Comparison of ENCODE assay signal across 17 mouse cellular contexts in genomic region chr15:85359483-85359882, GRCm38 (mm10). TPM values are rescaled to one million over a fixed set of nuclear protein-coding genes. Genes with fewer than 3 reads are reported as not detected.
DNase-seq lines count a peak whose midpoint lies in the region; ATAC-seq and TF ChIP-seq lines count a peak whose summit lies in the region.
"Had no signal": no experiment of that assay in that cellular context is flagged by ENCODE, and none has a peak within 500 bp of the region (broad histone marks: within the 10 kb centered on the region; RNA-seq: fewer than 3 reads in every experiment).

No protein-coding gene starts in this region.

- no peak overlapping the region for H3K4me2 ChIP-seq in limb, embryonic 14.5 days (replicated peaks; ENCODE audit: low read depth, low read length, severe bottlenecking)
- no peak overlapping the region for H3K4me2 ChIP-seq in lung, postnatal 0 days (replicated peaks; ENCODE audit: low read depth, low read length)
- no peak overlapping the region for H3K4me2 ChIP-seq in limb, embryonic 15.5 days
- H3K4me2 ChIP-seq: embryonic facial prominence, embryonic 15.5 days; forebrain, embryonic 12.5 days; heart, embryonic 11.5 days; hindbrain, embryonic 15.5 days had no signal

- H3K27me3 ChIP-seq in limb, embryonic 14.5 days (ENCODE audit: control insufficient read depth, insufficient read depth, low read length) = no peaks in the 10 kb centered on the region
- H3K27me3 ChIP-seq in limb, embryonic 10.5 days (ENCODE audit: low read depth, poor library complexity, severe bottlenecking) = no peaks in the 10 kb centered on the region
- H3K27me3 ChIP-seq in lung, postnatal 0 days (replicated peaks; ENCODE audit: insufficient read depth, low read length) = no peaks in the 10 kb centered on the region
- no peaks in the 10 kb centered on the region for H3K27me3 ChIP-seq in limb, embryonic 15.5 days
- H3K27me3 ChIP-seq in hindbrain, embryonic 10.5 days (ENCODE audit: insufficient read depth, poor library complexity, severe bottlenecking) = no peaks in the 10 kb centered on the region
- H3K27me3 ChIP-seq: embryonic facial prominence, embryonic 15.5 days; forebrain, embryonic 12.5 days; hindbrain, embryonic 15.5 days had no signal

- TF ChIP-seq CTCF in lung, postnatal 0 days (IDR thresholded peaks at IDR 0.05) = no peak

- H3K27ac ChIP-seq in limb, embryonic 14.5 days (replicated peaks; ENCODE audit: low read depth, low read length) = no peak overlapping the region
- H3K27ac ChIP-seq in limb, embryonic 10.5 days = no peak overlapping the region
- peak overlapping the region; percentile 64 for H3K27ac ChIP-seq in lung, postnatal 0 days (ENCODE audit: low read length)
- H3K27ac ChIP-seq in limb, embryonic 15.5 days = 0 out of 2 replicates have a peak overlapping the region, but pooled peaks have one; percentile 28
- no peak overlapping the region for H3K27ac ChIP-seq in hindbrain, embryonic 10.5 days
- H3K27ac ChIP-seq: embryonic facial prominence, embryonic 15.5 days; forebrain, embryonic 12.5 days; hindbrain, embryonic 15.5 days had no signal

- no peaks in the 10 kb centered on the region for H3K9me3 ChIP-seq in limb, embryonic 14.5 days (ENCODE audit: control insufficient read depth, low read length)
- no peaks in the 10 kb centered on the region for H3K9me3 ChIP-seq in limb, embryonic 10.5 days (replicated peaks)
- H3K9me3 ChIP-seq in lung, postnatal 0 days (ENCODE audit: low read length) = no peaks in the 10 kb centered on the region
- H3K9me3 ChIP-seq in limb, embryonic 15.5 days = no peaks in the 10 kb centered on the region
- H3K9me3 ChIP-seq in hindbrain, embryonic 10.5 days = peaks cover 5% of the 10 kb centered on the region; the same call in 1 of the 2 replicates
- H3K9me3 ChIP-seq: embryonic facial prominence, embryonic 15.5 days; forebrain, embryonic 12.5 days; hindbrain, embryonic 15.5 days had no signal

- no peak for ATAC-seq in limb, embryonic 14.5 days (ENCODE audit: low FRiP score, low read depth)
- ATAC-seq in lung, postnatal 0 days = peak; percentile 78
- no peak for ATAC-seq in limb, embryonic 15.5 days (ENCODE audit: insufficient number of reproducible peaks, low FRiP score, low TSS enrichment, low read depth)
- ATAC-seq: forebrain, embryonic 16.5 days had no signal

- H3K4me3 ChIP-seq in limb, embryonic 14.5 days (replicated peaks; ENCODE audit: low read length) = no peak overlapping the region
- no peak overlapping the region for H3K4me3 ChIP-seq in limb, embryonic 10.5 days
- no peak overlapping the region for H3K4me3 ChIP-seq in lung, postnatal 0 days (ENCODE audit: low read depth, low read length)
- no peak overlapping the region for H3K4me3 ChIP-seq in limb, embryonic 15.5 days
- H3K4me3 ChIP-seq in hindbrain, embryonic 10.5 days = no peak overlapping the region
- H3K4me3 ChIP-seq: embryonic facial prominence, embryonic 15.5 days; forebrain, embryonic 12.5 days; hindbrain, embryonic 15.5 days had no signal

- H3K9ac ChIP-seq in limb, embryonic 14.5 days (ENCODE audit: low read depth, low read length, severe bottlenecking) = no peak overlapping the region
- H3K9ac ChIP-seq in lung, postnatal 0 days (replicated peaks; ENCODE audit: low read depth) = no peak overlapping the region
- no peak overlapping the region for H3K9ac ChIP-seq in limb, embryonic 15.5 days
- H3K9ac ChIP-seq: embryonic facial prominence, embryonic 15.5 days; forebrain, embryonic 12.5 days; hindbrain, embryonic 15.5 days had no signal

- 0 out of 2 replicates have a peak, but pooled peaks cover 11% of the 10 kb centered on the region for H3K4me1 ChIP-seq in limb, embryonic 14.5 days (ENCODE audit: control insufficient read depth, insufficient read depth, low read length)
- H3K4me1 ChIP-seq in limb, embryonic 10.5 days = peaks cover 7% of the 10 kb centered on the region; the same call in 1 of the 2 replicates
- no peaks in the 10 kb centered on the region; the same call in 1 of the 2 replicates for H3K4me1 ChIP-seq in lung, postnatal 0 days (ENCODE audit: insufficient read depth, low read depth, low read length)
- H3K4me1 ChIP-seq in limb, embryonic 15.5 days = 0 out of 2 replicates have a peak, but pooled peaks cover 9% of the 10 kb centered on the region
- H3K4me1 ChIP-seq in hindbrain, embryonic 10.5 days (replicated peaks) = no peaks in the 10 kb centered on the region
- H3K4me1 ChIP-seq: forebrain, embryonic 12.5 days had no signal

- TF ChIP-seq EP300 in lung, postnatal 0 days (IDR thresholded peaks at IDR 0.05) = peak; percentile 70

- no peak for TF ChIP-seq POLR2A in limb, embryonic 14.5 days (IDR thresholded peaks at IDR 0.05; ENCODE audit: borderline replicate concordance, extremely low read depth, insufficient read depth, insufficient read length)

- H3K36me3 ChIP-seq in limb, embryonic 14.5 days (ENCODE audit: control insufficient read depth, insufficient read depth, low read length) = peaks cover 43% of the 10 kb centered on the region
- peaks cover 54% of the 10 kb centered on the region for H3K36me3 ChIP-seq in limb, embryonic 10.5 days
- H3K36me3 ChIP-seq in lung, postnatal 0 days (ENCODE audit: insufficient read depth, low read length) = 0 out of 2 replicates have a peak, but pooled peaks cover 6% of the 10 kb centered on the region
- H3K36me3 ChIP-seq in limb, embryonic 15.5 days = peaks cover 41% of the 10 kb centered on the region
- peaks cover 57% of the 10 kb centered on the region for H3K36me3 ChIP-seq in hindbrain, embryonic 10.5 days

- peak; percentile 28 for DNase-seq in limb, embryonic 14.5 days (ENCODE audit: low spot score)
- DNase-seq in limb, embryonic 10.5 days (ENCODE audit: low spot score) = no peak
- DNase-seq in lung, postnatal 0 days (ENCODE audit: low spot score) = peak; percentile 80
- DNase-seq in lung, postnatal 10 days = no peak
- peak; percentile 73 for DNase-seq in NIH3T3 (ENCODE audit: low read depth)
- DNase-seq in hindbrain, embryonic 10.5 days (ENCODE audit: low spot score) = no peak
- DNase-seq: adrenal gland, adult 8-10 months; cerebellum, adult 8-10 months; cerebellum, postnatal 25 days; gastrocnemius, postnatal 10 days; heart, adult 18-20 months had no signal

- WGBS in limb, embryonic 14.5 days = 48% methylated on average over 2 of the region's 2 CpGs
- WGBS in limb, embryonic 10.5 days = 82% methylated on average over 2 of the region's 2 CpGs
- WGBS in lung, postnatal 0 days = 47% methylated on average over 2 of the region's 2 CpGs
- WGBS in limb, embryonic 15.5 days = 42% methylated on average over 2 of the region's 2 CpGs
- 89% methylated on average over 2 of the region's 2 CpGs for WGBS in hindbrain, embryonic 10.5 days

RNA-seq across cellular contexts. Expression of gene Atxn10, which starts 23.4 kb away (rescaled TPM):
- polyA plus RNA-seq in limb, embryonic 14.5 days (2012; rRNA removed) = 166 and 187 TPM in 2 replicates
- 300 and 330 TPM in 2 replicates for polyA plus RNA-seq in limb, embryonic 14.5 days (2014; fragmentation: Nextera tagmentation; extraction: Ambion mirVana)
- 284 and 311 TPM in 2 replicates for polyA plus RNA-seq in limb, embryonic 10.5 days (2016; fragmentation: Nextera tagmentation; extraction: Ambion mirVana)
- 190 and 211 TPM in 2 replicates for polyA plus RNA-seq in lung, postnatal 0 days (2015; fragmentation: Nextera tagmentation; extraction: Ambion mirVana)
- 283 and 286 TPM in 2 replicates for polyA plus RNA-seq in limb, embryonic 15.5 days (2015; fragmentation: Nextera tagmentation; extraction: Ambion mirVana)
- 349 and 385 TPM in 2 replicates for polyA plus RNA-seq in hindbrain, embryonic 10.5 days (2016; fragmentation: Nextera tagmentation; extraction: Ambion mirVana)

Comparison
In these comparisons a context has a peak if more than half of its experiments do, and no peak if none do; other contexts are left out.
1. DNase-seq: peak in limb, embryonic 14.5 days (single experiment), lung, postnatal 0 days (single experiment) and NIH3T3 (single experiment); none in limb, embryonic 10.5 days (single experiment), lung, postnatal 10 days (single experiment) and hindbrain, embryonic 10.5 days (single experiment).
2. H3K27ac ChIP-seq: peak in lung, postnatal 0 days (single experiment) and limb, embryonic 15.5 days (single experiment); none in limb, embryonic 14.5 days (single experiment), limb, embryonic 10.5 days (single experiment) and hindbrain, embryonic 10.5 days (single experiment).